Mouse (Mus musculus) spleen, postnatal 10 days (tissue): ENCODE measurements around the gene Gm17571.

Source experiments
- DNase-seq, 2 experiments: peaks; one replicate each; pipeline ENCODE4 v3.0.0; 2021 to 2022; ENCODE audit warnings: low spot score in 2 of 2

Gene Gm17571

GRCm38 (mm10) chr9:13455231-13455630 lies 8.7 kb upstream of the Gm17571 start:
- no peak for DNase-seq

GRCm38 (mm10) chr9:13454651-13455123 lies 8.1 kb upstream of the Gm17571 start:
- DNase-seq, result no peak

GRCm38 (mm10) chr9:13448716-13449115 lies 2.2 kb upstream of the Gm17571 start:
- DNase-seq, result no peak

- DNase-seq, result no peak
Measured at GRCm38 (mm10) chr9:13446236-13446635, 317 bp downstream of the Gm17571 start.

GRCm38 (mm10) chr9:13443484-13444211 lies 2.9 kb downstream of the Gm17571 start:
- DNase-seq, result no peak

- DNase-seq, result no peak
Measured at GRCm38 (mm10) chr9:13442012-13442735, 4.4 kb downstream of the Gm17571 start.

- no peak for DNase-seq
Measured at GRCm38 (mm10) chr9:13440911-13441310, 5.6 kb downstream of the Gm17571 start.

GRCm38 (mm10) chr9:13433501-13434090 lies 13.0 kb downstream of the Gm17571 start:
- DNase-seq, result no peak

GRCm38 (mm10) chr9:13431646-13432045 lies 14.9 kb downstream of the Gm17571 start:
- no peak for DNase-seq

- no peak for DNase-seq
Measured at GRCm38 (mm10) chr9:13430744-13431143, 15.8 kb downstream of the Gm17571 start.

GRCm38 (mm10) chr9:13430302-13430701 lies 16.3 kb downstream of the Gm17571 start:
- no peak for DNase-seq

- DNase-seq, result no peak
Measured at GRCm38 (mm10) chr9:13429477-13430125, 17.0 kb downstream of the Gm17571 start.

- no peak for DNase-seq
Measured at GRCm38 (mm10) chr9:13425031-13425940, 21.3 kb downstream of the Gm17571 start.

- DNase-seq, result no peak
Measured at GRCm38 (mm10) chr9:13414230-13414766, 32.3 kb downstream of the Gm17571 start.
